Mouse (Mus musculus): ENCODE data around the gene Dao. TPM values are rescaled to one million over a fixed set of nuclear protein-coding genes. Genes with fewer than 3 reads are reported as not detected.

Dao gene
- total RNA-seq, 1 experiment from 2014 or later, result not detected

DNA sequence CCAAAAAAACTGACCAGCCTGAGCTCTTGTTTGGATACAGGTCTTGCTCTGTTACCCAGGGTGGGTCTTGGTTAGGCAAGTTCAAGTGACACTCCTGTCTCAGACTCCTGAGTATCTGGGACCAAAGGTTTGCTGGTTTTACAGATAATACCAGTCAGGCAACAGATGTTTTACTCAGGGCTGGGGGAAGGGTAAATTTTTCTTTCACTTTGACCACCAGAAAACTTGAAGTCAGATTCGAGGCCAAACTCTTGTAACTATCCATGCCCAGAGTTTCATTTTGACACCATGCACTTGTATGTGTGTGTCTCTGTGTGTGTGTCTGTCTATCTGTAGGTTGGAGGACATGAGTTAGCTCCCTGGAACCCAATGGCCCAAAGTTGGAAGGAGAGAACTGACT lies 23.0 kb upstream of the Dao start:
- ATAC-seq (ENCODE audit: extremely low read depth, insufficient number of reproducible peaks, low FRiP score, poor library complexity, severe bottlenecking), result no peak

DNA sequence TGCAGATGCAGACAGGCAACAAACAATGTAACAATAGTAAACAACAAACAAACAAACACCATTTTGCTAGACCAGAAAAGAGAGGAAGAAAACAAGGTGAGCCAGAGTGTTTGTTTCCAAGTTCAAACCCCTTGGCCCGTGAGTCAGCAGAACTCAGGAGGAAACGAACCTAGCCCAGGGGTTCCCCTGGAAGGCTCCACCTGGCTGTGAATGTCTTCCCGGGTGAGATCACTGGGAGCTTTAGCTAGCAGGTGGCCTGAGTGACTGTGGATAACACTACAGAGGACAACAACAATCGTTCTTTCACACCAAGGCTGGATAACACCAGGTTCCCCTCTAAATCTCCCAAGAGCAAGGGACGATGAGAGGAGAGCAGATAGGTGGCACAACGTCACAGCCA lies 22.3 kb upstream of the Dao start:
- no peak for ATAC-seq (ENCODE audit: extremely low read depth, insufficient number of reproducible peaks, low FRiP score, poor library complexity, severe bottlenecking)

DNA sequence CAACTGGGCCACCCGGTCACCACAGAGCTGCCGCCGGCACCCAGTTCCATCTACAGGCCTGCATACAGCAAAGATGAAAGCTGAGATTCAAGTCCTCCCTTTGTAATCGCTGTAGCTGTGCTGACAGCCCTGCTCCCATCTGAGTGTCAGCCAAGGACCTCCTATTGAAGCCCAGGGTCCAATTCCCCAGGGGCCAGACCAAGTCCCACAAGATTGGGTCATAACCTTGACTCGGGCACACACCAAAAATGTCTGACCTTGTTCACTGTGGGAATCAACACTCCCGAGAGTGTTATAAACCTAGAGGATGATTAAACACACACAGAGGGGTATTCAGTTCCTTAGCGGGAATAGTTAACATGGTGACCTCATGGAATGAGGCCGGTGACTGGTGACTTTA lies 21.7 kb upstream of the Dao start:
- ATAC-seq (ENCODE audit: extremely low read depth, insufficient number of reproducible peaks, low FRiP score, poor library complexity, severe bottlenecking), result no peak

DNA sequence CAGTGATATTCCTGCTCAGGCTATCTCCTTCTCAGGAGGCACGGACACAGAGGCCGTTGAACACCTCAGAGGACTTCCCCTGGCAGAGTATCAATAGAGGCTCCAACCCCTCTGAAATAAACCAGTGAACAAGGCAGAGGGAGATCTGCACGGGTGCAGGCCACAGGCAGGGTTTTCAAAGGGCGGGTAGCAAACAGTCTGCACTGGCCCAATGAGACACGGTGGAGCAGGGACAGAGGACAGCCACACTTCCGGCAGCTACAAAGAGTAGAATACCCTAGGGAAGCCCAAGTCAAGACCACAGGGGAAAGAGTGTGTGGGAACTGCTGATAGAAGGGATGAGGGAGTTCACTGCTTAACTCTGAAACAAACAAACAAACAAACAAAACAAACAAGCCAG lies 20.0 kb upstream of the Dao start:
- ATAC-seq (ENCODE audit: extremely low read depth, insufficient number of reproducible peaks, low FRiP score, poor library complexity, severe bottlenecking), result no peak

DNA sequence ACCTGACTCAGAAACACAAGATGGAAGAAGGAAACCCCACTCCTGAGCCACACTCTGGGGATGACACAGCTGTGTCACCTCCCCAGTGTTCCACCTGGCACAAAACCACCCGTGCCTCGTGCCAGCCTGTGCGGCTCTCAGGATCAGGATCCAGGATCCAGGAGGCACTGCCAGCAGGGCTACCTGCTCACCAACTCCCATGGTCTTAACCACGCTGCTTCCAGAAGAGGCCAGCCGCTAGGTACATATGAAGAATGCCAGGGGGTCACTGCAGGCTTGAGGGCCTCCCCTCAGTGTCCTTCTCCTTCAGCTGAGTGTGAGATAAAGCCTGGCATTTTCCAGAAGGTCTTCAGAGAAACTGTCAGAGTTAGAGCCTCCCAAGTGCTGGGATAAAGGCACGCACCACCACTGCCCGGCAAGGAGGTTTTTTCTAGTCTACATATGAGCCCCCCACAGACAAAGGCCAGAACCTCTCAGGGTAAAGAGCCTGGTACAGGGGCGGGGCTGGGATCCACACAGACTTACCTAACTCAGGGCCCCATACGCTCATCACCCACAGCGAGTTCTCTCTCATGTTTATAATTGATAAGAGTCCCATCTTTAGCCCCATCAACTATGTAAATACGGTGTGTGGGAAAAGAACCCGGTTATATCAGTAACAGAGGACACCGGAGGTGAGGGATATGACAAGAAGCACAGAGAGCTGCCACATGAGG lies 19.3 kb upstream of the Dao start:
- no peak for ATAC-seq (ENCODE audit: extremely low read depth, insufficient number of reproducible peaks, low FRiP score, poor library complexity, severe bottlenecking)

DNA sequence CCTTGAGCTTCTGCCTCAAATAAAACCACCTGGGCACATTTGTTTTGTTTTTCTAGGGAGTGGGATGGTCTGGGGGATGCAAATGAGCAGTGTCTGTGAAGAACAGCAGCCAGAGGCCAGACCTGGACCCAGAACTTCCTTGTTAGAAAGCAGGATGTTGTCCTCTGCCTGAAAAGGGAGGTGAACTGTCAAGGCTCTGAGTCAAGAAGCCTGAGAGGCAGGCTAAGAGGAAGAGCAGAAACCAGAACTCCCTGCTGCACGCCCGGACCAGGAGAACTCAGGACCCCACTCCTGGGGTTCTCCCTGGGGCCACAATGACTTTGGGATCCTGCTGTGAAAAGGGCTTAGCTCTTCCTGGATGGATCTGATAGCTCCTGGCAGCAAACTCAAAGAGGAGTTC lies 17.8 kb upstream of the Dao start:
- ATAC-seq (ENCODE audit: extremely low read depth, insufficient number of reproducible peaks, low FRiP score, poor library complexity, severe bottlenecking), result no peak

DNA sequence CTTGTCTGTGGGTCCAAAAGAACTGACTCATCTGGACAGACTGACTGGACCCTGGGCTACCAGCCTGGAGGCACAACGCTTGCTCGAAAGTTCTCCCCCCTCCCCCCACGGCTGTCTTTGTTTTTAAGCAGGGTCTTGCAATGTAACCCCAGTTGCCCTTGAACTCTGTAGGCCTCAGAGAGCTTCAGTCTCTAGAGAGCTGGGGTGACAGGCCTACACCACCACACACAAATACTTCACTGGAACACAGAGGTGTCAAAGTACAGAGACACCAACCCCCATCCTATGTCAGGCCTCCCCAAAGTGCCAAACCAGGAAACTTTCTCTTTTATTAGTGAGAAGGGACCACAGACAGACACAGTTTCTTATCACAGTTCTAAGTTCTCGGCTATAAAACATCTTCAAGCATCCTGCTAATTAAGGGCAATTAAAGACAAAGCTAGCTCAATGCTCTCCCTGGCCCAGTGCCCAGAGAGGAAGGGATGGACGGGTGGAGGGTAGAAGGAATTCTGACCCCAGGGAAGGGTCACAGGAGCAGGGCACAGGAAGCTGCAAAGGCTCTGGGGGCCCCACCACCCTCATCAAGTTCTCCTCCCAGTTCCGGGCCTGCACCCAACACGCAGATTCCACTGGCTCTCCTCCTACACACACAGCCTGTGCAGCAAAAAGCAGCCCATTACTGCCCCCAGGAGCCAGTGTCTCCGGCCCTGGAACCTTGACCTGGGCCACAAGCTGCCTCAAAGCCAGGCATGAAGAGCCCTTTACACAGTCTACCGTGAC lies 17.1 kb upstream of the Dao start:
- no peak for ATAC-seq (ENCODE audit: extremely low read depth, insufficient number of reproducible peaks, low FRiP score, poor library complexity, severe bottlenecking)

DNA sequence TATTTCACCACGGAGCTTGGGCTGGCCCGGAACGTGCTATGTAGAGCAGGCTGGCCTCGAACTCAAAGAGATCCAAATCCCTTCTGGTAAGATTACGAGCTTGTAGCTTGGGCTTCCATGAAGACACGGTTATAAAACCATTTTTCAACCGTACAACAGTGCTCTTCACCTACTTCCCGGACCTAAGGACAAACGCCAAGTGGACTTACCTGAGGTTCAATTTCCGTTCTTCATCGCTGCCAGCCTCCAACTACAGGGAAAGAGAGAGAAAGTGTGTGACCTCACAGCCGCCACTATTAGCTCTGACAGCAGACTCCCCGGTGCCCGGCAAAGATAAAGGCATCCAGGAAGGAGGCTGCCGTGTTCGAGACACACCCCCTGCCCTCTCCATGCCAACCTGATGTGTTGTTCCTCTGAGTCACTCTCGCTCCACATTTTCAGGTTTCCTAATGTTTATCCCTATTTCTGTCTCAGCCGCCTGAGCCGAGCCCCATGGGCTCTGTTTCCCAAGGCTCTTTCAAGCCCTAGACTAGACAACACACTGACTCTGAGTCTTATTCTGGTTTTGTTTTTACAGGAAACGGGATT lies 14.0 kb upstream of the Dao start:
- no peak for ATAC-seq (ENCODE audit: extremely low read depth, insufficient number of reproducible peaks, low FRiP score, poor library complexity, severe bottlenecking)

DNA sequence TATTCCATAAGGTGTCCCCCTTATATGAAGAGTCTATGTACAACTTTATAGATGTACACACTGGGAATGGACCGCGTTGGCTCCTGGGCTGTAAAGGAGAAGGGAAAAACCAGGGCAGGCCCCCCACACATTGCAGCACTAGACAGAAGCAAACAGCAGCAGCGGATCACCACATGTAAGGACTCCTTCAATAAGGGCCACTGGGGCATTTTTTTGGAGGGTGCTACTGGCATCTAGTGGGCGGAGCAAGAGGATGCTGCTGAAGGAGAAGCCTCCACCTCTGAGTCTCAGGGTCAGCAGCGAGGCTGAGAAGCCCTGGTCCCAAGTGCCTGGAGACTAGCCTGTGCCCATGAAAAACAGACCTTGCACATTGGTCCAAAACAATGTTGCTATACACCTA lies 12.9 kb upstream of the Dao start:
- no peak for ATAC-seq (ENCODE audit: extremely low read depth, insufficient number of reproducible peaks, low FRiP score, poor library complexity, severe bottlenecking)

DNA sequence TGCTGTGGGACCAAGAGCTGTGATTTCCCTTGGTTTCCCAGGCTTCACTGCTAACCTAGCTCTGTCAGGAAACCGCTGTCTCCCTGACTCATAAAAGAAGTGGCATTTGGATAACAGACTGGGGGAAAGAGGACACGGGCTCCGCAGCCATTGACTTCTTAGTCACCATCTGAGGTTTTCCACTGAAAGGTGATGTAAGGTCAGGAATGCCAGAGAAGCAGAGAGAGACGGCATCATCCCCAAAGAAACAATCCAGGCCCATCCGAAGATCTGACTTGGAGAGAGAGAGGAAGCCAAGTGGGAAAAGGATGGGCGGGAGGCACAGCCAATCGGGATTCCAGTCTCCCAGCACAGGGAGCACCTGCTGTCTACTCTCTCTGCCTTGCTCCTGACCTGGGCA lies 12.4 kb upstream of the Dao start:
- ATAC-seq (ENCODE audit: extremely low read depth, insufficient number of reproducible peaks, low FRiP score, poor library complexity, severe bottlenecking), result no peak

DNA sequence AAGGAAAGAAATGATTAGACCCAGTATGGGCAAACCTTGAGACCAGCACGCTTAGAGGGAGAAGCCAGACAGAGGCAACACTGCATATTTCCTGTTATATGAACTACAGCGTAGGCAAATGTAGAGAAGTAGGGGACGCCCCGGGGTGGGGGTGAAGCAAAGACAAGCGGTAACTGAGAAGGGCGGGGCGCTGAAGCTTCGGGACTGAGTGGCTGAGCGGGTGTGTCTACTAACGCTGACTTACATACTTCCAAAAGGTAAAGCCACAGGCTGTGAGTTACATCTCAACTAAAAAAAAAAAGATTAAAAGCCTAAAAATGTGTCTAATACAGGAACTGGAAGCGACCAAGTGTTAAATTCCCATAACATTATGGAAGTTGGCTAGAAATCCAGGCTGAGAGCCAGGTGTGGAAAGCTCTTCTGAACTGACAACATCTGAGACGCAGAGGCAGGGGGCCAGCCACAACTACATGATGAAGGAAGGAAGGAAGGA lies 11.1 kb upstream of the Dao start:
- peak; percentile 89 for ATAC-seq (ENCODE audit: extremely low read depth, insufficient number of reproducible peaks, low FRiP score, poor library complexity, severe bottlenecking)

DNA sequence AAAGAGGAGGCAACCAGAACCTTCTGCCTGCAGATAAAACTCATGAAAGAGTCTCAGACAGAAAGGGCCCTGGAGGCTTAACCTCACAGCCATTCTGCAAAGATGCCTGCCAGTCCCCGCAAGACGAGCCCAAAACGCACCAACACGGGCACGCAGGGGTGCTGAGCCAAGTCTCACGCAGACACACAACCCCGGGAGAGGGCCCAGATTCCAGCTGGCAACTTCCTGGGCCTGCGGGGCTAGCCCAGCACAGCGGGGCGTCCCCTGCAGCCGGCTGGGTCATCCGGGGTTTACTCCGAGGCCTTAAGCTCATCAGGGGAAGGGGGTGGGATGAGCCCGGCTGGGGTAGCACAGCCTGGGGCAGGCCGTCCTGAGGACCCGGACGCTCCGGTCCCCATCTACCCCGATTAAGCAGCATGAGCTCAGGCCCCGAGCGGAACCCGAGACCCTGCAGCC lies 10.4 kb upstream of the Dao start:
- ATAC-seq (ENCODE audit: extremely low read depth, insufficient number of reproducible peaks, low FRiP score, poor library complexity, severe bottlenecking), result no peak

DNA sequence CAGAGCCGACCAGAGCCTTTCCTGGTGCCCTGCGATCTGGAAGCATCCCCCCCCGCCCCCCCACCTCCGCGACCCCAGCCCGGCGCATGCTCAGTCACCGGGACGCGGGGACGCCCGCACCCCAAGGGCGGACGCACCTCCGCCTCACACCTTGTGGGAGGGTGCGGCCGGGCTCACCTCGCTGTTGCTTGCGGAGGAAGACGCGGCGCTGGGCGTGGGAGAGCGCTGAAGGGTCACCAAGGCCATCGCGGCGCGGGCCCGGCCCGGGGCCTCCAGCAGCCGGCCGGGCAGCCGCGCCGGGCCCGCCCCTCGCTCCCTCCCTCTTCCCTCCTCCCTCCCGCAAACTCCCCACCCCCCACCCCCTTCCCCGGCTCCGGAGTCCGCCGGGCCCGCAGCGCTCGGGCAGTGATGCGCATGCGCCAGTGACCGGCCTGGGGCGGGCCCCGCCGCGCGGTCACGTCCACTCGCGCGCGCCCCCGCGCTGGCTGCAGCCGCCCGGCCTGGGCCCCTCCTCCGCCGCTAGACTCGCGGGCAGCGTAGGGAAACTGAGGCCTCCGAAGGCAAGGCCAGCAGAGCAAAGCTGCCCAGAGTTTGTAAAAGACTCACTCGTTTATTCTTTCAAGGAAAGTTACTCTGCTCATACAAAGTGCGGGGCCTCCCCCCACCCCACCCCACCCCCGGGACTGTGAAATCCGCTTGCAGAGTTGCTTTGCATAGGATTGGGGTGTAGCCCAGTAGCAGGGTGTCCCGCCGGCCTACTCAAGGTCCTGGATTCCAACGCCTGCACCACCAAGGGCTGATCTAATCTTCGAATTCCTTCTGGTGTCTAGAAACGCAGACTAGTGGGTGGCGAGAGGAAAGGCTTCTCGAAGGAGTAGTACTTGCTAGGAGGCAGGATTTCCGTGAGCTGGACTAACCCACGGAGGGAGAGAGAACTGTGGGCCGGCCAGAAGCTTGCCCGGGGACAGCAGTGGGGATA lies 9.7 kb upstream of the Dao start, which contains the start of gene Ssh1:
Gene Ssh1 (minus strand): TSS at position 408 of the 979 bp plus-strand sequence.
- ATAC-seq (ENCODE audit: extremely low read depth, insufficient number of reproducible peaks, low FRiP score, poor library complexity, severe bottlenecking), result no peak

DNA sequence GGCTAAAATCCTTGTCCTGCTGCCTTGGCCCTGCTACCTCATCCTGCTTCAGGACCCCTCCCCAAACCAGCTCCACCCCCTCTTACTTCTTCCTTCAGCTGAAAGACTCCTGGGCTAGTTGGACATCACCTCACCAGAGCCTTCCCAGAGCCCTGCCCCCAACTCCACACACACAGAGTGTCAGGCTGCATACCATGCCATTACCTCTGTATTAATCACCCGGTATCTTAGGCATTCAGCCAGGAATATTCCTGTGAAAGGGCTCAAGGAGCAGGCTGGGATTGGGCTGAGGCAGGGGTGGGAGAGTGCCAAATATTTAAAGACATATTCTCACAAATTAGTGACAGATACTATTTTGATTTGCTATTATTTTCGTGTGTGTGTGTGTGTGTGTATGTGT lies 7.0 kb upstream of the Dao start:
- ATAC-seq (ENCODE audit: extremely low read depth, insufficient number of reproducible peaks, low FRiP score, poor library complexity, severe bottlenecking), result no peak

DNA sequence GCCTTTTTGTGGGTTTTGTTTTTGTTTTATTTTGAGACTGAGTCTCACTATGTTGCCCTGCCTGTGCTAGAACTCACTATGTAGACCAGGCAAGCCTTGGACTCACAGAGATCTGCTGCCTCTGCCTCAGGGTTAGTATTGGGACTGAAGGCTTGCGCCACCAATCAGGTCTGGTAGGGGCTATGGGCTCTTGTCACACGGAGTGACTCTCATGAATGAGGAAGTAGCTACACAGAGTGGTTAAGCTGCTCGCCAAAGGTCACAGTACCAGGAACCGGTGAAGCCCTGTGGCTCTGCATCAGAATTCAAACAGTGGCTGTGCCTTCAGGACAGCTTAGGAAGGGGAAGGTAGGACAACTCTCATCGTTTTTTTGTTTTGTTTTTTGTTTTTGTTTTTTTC lies 4.1 kb upstream of the Dao start:
- peak; percentile 81 for ATAC-seq (ENCODE audit: extremely low read depth, insufficient number of reproducible peaks, low FRiP score, poor library complexity, severe bottlenecking)

DNA sequence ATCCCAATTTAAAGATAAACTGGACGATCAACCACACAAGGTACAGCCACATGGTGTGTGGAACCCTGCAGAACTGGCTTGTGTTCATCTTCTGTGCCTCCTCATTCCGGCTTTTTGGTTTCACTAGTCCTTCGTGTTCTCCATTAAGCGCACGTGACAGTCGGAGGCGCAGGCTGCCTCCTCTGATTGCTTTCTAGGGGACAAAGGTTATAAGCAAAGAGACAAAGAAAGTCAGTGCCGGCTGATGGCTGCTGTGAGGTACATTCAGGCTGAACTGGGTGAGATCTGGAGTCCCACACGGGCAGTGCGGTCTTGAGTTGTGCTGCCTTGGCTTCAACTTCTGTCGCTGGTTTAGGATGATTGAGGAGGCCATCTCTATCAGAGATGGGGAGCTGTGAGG lies 1.1 kb downstream of the Dao start:
- ATAC-seq (ENCODE audit: extremely low read depth, insufficient number of reproducible peaks, low FRiP score, poor library complexity, severe bottlenecking), result no peak

DNA sequence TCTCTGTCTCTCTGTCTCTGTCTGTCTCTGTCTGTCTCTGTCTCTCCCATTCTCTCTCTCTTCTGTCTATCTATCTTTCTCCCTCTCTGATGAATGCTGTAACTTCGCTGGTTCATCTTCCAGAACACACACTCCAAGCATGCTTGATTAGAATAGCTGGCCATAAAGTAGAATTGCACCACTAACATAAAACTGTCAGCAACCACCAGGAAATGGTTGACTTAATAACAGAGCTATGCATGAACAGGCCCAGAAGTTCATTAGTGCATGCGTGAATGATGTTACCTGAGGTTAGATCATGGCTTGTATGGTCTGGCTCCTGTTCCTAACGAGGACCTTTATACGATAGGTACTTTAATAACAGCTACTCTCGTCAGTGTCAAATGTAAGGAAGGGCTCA lies 1.6 kb downstream of the Dao start:
- no peak for ATAC-seq (ENCODE audit: extremely low read depth, insufficient number of reproducible peaks, low FRiP score, poor library complexity, severe bottlenecking)

DNA sequence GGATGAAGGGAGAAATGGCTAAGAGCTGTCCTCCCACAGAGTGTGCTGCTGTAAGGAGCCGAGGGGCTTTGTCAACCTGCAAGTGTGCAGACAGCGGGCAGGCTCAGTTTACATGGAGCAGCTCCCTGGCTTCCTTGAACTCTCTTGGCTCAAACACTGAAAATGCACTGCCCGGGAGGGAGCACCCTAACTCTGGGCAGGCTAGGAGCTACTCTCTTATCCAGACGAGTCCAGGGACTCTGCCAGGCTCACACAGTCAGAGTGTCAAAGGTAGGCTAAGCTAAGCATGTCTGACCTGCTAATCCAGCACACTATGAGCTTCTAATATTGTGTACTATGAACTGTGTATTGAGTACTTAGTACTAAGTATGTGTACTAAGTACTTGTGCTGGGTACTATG lies 3.5 kb downstream of the Dao start:
- no peak for ATAC-seq (ENCODE audit: extremely low read depth, insufficient number of reproducible peaks, low FRiP score, poor library complexity, severe bottlenecking)
